Mouse (Mus musculus): ENCODE data around the gene Med18. TPM values are rescaled to one million over a fixed set of nuclear protein-coding genes. Genes with fewer than 3 reads are reported as not detected.
A peak's percentile ranks its signal among the peaks of the same experiment; 100 is the strongest.
"Not testable (repeated sequence)": the region's sequence is repeated elsewhere in the genome, so short reads cannot be mapped to it uniquely, and the experiment has no call there.

The Med18 gene
- total RNA-seq, 2 experiments from 2014 or later, result 4.4 to 4.8 TPM

- DNase-seq (ENCODE audit: low spot score), result no peak
- intact Hi-C loops (cut with DNase I), result no loop called here
Measured at GRCm38 (mm10) chr4:132427493-132427892, 36.2 kb downstream of the Med18 start.

DNA sequence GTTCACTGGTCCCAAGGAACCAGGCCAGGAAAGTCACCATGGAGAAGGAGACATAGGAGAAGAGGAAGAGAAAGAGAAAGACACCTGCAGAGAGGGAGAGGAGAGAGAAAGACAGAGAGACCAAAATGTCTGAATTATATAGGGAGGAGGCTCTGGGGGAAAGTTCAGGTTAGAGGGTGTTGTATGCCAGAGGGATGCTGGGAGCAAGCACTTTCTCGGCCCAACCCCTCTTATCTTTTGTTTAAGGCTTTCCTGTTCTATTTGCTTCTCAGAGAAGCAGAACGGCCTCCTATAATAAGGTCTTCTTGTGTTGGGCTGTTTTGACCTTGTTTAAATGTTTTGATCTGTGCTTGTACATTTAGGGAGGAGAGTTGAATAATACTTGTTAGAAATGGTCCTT, 37.7 kb downstream of the Med18 start:
- intact Hi-C loops (cut with DNase I), result no loop called here
- no peak for DNase-seq (ENCODE audit: low spot score)

DNA sequence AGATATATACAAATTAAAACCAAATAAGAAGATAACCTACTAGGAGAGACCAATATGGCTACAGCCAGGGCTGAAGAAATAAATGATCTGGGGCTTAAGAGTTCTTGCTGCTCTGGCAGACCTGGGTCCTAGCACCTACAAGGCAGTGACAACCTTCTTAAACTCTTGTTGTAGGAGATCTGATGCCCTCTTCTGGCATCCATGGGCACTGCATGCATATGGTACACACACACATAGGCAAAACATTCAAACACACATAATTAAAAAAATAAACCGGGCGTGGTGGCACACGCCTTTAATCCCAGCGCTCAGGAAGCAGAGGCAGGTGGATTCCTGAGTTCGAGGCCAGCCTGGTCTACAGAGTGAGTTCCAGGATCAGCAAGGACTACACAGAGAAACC, 39.0 kb downstream of the Med18 start:
- no peak for DNase-seq (ENCODE audit: low spot score)
- intact Hi-C loops (cut with DNase I), result loop anchor here (5.0 kb wide), 1 partner anchor 38 kb away; the partner anchor contains the start of gene Med18

DNA sequence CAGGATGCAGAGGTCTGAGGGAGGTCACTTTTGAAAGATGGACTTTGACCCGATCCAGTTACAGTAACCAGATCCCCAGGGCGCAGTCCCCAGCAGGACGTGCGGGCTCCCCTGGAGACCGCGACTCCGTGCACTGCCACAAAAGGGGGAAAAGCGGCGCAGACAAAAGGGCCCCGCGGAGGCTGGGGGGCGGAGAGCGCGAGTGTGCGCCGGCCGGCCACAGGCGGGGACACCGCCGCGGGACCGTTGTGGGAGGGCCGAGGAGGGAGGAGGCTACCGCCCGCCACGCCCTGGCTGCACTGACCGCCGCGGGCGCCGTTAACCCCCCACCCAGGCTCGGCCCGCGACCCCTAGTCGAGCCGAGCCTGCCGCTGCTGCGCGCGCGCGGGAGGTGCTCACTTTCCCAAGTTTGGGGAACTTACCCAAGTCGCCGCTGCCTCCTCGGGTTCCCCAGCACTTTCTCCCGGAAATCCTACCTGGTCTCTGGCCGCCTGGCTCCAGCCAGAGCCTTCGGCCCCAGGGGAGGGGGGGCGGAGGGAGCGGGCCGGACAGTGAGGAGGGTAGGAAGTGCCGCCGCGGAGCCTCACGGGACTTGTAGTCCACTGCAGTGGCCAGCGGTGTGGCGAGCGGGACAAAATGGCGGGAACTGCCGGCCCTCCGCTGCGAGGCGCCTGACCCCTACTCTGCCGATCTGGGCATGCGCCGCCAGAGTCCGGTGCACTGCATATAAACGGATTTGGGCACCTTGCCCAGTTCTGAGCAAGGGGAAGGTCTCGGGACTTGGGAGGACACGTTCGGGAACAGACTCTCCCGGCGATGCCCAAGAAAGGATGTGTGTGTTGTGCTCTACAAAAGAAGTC, 41.6 kb downstream of the Med18 start, which contains the start of gene Phactr4:
Gene Phactr4, minus strand, starts transcription at position 567 of the 860 bp plus-strand sequence.
- intact Hi-C loops (cut with DNase I), result loop anchor here (2.0 to 5.0 kb wide), 2 partner anchors 40 to 93 kb away; partner anchors contain the start of gene Med18
- peak; percentile 97 for DNase-seq (ENCODE audit: low spot score)

DNA sequence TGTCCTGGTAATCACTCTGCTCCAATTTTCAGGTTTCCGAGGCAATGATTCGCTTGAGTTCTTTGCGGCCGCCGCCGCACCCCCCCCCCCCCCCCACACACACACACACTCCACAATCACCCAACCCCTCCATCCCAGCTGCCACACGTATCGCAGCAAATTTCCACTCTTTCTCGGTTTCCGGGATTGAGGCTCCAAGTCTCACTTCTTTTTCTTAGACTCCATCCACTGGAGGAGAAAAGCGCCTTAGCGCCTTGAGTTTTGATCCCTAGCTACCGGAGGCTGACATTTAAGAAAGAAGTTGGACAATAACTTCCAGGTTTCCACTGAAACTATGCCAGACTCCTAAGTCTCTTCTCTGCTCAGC, 42.2 kb downstream of the Med18 start:
- no peak for DNase-seq (ENCODE audit: low spot score)
- intact Hi-C loops (cut with DNase I), result loop anchor here (2.0 to 5.0 kb wide), 2 partner anchors 41 to 93 kb away; partner anchors contain the start of gene Med18

- intact Hi-C loops (cut with DNase I), result loop anchor here (2.0 to 5.0 kb wide), 2 partner anchors 42 to 94 kb away; partner anchors contain the start of gene Med18
- DNase-seq (ENCODE audit: low spot score), result no peak
Measured at GRCm38 (mm10) chr4:132420471-132420870, 43.2 kb downstream of the Med18 start.

- intact Hi-C loops (cut with DNase I), result no loop called here
- no peak for DNase-seq (ENCODE audit: low spot score)
Measured at GRCm38 (mm10) chr4:132415966-132416365, 47.8 kb downstream of the Med18 start.

DNA sequence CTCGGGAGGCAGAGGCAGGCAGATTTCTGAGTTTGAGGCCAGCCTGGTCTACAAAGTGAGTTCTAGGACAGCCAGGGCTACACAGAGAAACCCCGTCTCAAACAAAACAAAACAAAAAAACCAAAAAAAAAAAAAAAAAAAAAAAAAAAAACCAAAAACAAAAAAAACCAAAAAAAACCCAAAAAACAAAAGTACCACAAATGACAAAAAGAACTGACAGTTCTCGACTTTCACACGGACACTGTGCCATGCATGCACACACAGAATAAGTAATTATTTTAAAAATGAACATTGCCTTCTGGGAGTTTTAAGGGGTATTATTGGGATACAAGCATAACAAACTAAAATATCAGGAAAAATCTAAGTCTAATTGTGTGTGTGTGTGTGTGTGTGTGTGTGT, 50.5 kb downstream of the Med18 start:
- intact Hi-C loops (cut with DNase I), result loop anchor here (5.0 kb wide), 3 partner anchors 36 to 121 kb away; partner anchors contain the start of gene Rcc1
- DNase-seq (ENCODE audit: low spot score), result not testable (repeated sequence)

GRCm38 (mm10) chr4:132411322-132412094, 52.2 kb downstream of the Med18 start:
- intact Hi-C loops (cut with DNase I), result loop anchor here (5.0 kb wide), 3 partner anchors 34 to 119 kb away; partner anchors contain the start of gene Rcc1
- peak; percentile 31 for DNase-seq (ENCODE audit: low spot score)

- DNase-seq (ENCODE audit: low spot score), result no peak
- intact Hi-C loops (cut with DNase I), result loop anchor here (1.0 to 5.0 kb wide), 4 partner anchors 11 to 117 kb away; partner anchors contain the start of gene Rcc1
Measured at GRCm38 (mm10) chr4:132409587-132410229, 54.0 kb downstream of the Med18 start.

Other genes starting within 250 kb of the Med18 start
- gene Gmeb1, start 202.3 kb downstream of the Med18 start, total RNA-seq (2021), result 10 to 100 TPM; 10.5 to 11.5 TPM
- 10 to 100 TPM; 30.2 TPM for gene Taf12, start 189.5 kb downstream of the Med18 start, total RNA-seq (2021)
- 1 to 10 TPM in 1 of 2 experiments, under 1 TPM in 1; 0.57 to 1.1 TPM for gene Rab42, start 160.5 kb downstream of the Med18 start, total RNA-seq (2021)
- 10 to 100 TPM; 22.2 to 23.7 TPM for gene Trnau1ap, start 134.4 kb downstream of the Med18 start, total RNA-seq (2021)
- gene Rcc1, start 110.3 kb downstream of the Med18 start, total RNA-seq (2021), result 1 to 10 TPM; 8.6 to 8.9 TPM
- 10 to 100 TPM; 23.2 to 23.4 TPM for gene Phactr4, start 41.4 kb downstream of the Med18 start, total RNA-seq (2021)
- 1 to 10 TPM; 2.5 to 3.3 TPM for gene Sesn2, start 46.6 kb upstream of the Med18 start, total RNA-seq (2021)
- gene Atpif1, start 69.7 kb upstream of the Med18 start, total RNA-seq (2021), result 100 to 1,000 TPM; 301 to 320 TPM
- gene Dnajc8, start 71.6 kb upstream of the Med18 start, total RNA-seq (2021), result 10 to 100 TPM; 49.4 to 57.1 TPM
- 1 to 10 TPM; 1.6 to 2.1 TPM for gene Ptafr, start 100.1 kb upstream of the Med18 start, total RNA-seq (2021)
- 10 to 100 TPM; 28.1 to 33.8 TPM for gene Eya3, start 175.1 kb upstream of the Med18 start, total RNA-seq (2021)

Data from heart, postnatal 25 days (tissue).